In the genomic region with DNA sequence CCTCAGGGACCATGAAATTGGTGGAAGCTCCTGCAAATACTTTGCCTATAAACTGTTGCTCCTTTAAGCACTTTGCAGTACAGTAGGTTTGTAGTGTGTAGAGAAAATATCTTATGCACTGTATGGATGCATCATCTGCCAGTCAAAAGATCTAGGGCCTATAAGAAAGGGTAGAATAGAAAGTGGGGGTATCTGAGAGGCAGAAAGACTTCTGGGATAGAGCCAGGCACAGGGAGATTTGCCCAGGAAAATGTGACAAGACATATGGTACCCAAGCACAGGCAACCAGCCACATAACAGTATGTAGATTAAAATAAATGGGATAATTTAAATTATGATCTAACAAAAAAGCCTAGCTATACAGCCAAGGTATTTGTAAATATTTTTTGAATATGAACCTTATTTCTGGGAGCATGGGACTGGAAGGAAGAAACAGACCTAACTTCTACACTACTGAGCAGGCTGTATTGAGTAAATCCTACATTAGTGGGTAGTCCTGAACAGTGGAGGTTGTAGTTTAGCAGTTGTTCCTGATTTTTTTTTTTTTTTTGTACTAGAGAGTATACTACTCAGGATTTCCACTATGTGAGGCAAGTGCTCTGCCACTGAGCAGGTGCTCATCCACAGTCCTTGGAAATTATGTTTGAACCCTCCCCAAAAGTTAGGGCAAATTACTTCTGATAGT, we compare ENCODE assay signal across 17 mouse cellular contexts.
DNase-seq lines count a peak whose midpoint lies in the region; ATAC-seq lines count a peak whose summit lies in the region.
"Had no signal": no experiment of that assay in that cellular context is flagged by ENCODE, and none has a peak within 500 bp of the region (broad histone marks: within the 10 kb centered on the region; RNA-seq: fewer than 3 reads in every experiment).

No protein-coding gene starts in this region.

- intact Hi-C loops in left cerebral cortex, postnatal 4 days (cut with DNase I) = no loop called here

- peak; percentile 79 for ATAC-seq in cerebellum, adult (ENCODE audit: insufficient number of reproducible peaks, low FRiP score, low TSS enrichment)
- no peak for ATAC-seq in erythroblast, adult 5-6 weeks (replicated peaks; ENCODE audit: low FRiP score, poor library complexity, severe bottlenecking)

- no peak for DNase-seq in cerebellum, postnatal 4 days (ENCODE audit: low spot score in 2 of 2)
- DNase-seq in left cerebral cortex, postnatal 4 days = peak; percentile 21
- DNase-seq in left cerebral cortex, adult 9 months (ENCODE audit: low spot score in 2 of 2) = no peak
- peak; percentile 59 for DNase-seq in cerebellum, adult 9-11 months
- DNase-seq in telencephalon, adult 2 months (ENCODE audit: low read depth, low spot score) = peak; percentile 31
- no peak for DNase-seq in kidney, postnatal 10 days
- DNase-seq: adrenal gland, adult 2 months; gastrocnemius, postnatal 25 days; heart, adult 2 months; heart, postnatal 4 days; kidney, adult 18-20 months; kidney, postnatal 14 days; lung, adult 18-20 months; lung, postnatal 36 days; thymus, postnatal 36 days had no signal

Comparison
In these comparisons a context has a peak if more than half of its experiments do, and no peak if none do; other contexts are left out.
1. DNase-seq: peak in left cerebral cortex, postnatal 4 days (single experiment), cerebellum, adult 9-11 months (single experiment) and telencephalon, adult 2 months (single experiment); none in cerebellum, postnatal 4 days (0 of 2), left cerebral cortex, adult 9 months (0 of 2) and kidney, postnatal 10 days (single experiment).